Mouse (Mus musculus): ENCODE data around the gene Adamts16. TPM values are rescaled to one million over a fixed set of nuclear protein-coding genes. Genes with fewer than 3 reads are reported as not detected.

Adamts16 gene
- polyA plus RNA-seq, 1 experiment from 2014 or later, result 0.73 TPM

DNA sequence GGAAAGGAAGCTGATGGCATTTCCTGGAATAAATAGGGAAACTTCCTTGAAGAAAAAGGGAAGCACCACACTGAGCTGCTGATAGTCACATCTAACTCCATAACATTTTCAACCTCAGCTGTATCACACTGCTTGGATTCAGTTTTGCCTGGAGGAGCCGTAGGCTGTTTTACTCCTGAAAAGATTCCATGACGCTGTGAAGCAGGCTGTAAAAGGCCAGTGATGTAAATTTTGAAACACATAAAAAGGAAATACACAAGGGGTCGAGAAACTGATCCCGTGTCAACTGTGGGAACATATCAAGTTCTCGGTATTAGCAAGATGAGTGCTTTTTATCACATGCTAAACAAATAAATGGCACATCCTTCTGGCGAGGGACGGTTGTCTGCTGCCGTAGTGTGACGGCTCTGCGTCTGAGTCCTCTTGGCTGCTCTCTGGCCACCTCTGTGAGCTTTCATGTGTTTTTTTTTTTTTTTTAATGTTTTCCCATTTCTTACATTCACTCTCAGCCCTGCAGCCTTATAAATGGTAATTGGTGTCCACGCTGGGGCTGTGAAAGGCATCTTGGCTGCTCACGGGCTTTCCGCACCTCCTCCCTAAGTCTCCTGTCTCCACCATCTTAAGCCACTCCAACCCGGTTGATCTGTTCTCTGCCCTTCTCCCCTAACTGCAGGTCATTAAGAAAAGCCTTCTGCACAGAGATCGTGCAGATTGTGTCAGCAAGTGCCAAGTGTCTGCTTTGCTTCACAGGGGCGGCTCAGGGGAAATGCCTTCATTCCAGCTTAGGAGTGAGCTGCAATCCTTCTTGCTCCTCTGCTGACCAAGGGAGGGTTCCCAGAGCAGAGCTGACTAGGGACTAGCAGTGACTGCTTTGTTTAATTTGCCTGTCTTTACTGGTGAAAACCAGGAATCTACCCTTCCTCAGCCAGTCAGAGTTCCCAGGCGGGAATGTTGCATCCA is 101.0 kb downstream of the Adamts16 start:
- H3K27ac ChIP-seq (replicated peaks; ENCODE audit: low read depth, low read length), result no peak overlapping the region
- no peak overlapping the region for H3K9ac ChIP-seq (ENCODE audit: low read length)
- no peak overlapping the region for H3K4me3 ChIP-seq (ENCODE audit: low read depth, low read length)
- H3K4me2 ChIP-seq (ENCODE audit: low read depth, severe bottlenecking), result no peak overlapping the region
- 41% methylated on average over 17 of the region's 17 CpGs for WGBS
- no peaks in the 10 kb centered on the region for H3K27me3 ChIP-seq (ENCODE audit: control insufficient read depth, insufficient read depth, low read length)
- no peaks in the 10 kb centered on the region for H3K9me3 ChIP-seq (ENCODE audit: control insufficient read depth, low read length)
- ATAC-seq (ENCODE audit: insufficient number of reproducible peaks, low FRiP score, low TSS enrichment, low read depth) (no peak), DNase-seq (ENCODE audit: low spot score) (no peak)
- H3K4me1 ChIP-seq (ENCODE audit: control insufficient read depth, insufficient read depth, low read length), result no peaks in the 10 kb centered on the region
- H3K36me3 ChIP-seq (ENCODE audit: control insufficient read depth, insufficient read depth, low read length), result no peaks in the 10 kb centered on the region

DNA sequence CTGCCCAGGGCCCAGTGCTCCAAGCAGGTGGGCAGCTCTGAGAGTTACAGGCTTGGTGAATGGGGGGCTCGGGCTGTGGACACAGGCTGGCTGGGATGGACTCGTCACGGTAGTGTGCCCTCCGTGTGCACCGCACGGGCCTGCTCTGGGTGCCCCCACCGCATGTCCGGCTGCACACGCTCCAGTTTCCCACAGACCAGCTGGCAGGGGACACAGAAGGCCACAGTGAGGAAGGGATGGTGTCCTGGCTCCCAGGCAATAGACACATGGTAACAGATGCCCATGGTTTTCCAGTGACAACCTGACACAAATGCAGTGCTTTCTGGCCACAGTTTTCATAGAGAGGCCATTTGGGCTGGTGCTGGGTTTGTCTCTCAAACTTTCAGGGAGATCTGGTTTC is 102.8 kb downstream of the Adamts16 start:
- WGBS, result 92% methylated on average over 9 of the region's 9 CpGs

DNA sequence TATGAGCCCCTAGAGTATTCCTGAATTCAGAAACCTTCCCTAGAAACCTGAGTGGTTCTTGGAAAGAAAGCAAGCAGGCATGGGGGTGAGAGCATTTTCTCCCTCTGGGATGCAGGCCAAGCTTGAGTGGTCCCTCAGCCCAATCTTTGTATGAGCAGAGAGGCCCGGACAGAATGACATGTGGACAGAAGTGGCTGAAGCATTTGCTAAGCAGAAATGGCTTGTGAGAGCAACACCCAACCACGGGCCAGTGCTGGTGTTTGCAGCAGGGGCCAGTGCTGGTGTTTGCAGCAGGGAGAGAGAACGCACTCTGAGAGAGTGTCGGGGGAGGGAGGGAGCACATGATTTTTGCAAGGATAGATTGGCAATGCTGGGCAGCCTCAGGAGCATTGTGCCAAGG is 105.2 kb downstream of the Adamts16 start:
- H3K27me3 ChIP-seq (ENCODE audit: control insufficient read depth, insufficient read depth, low read length), result no peaks in the 10 kb centered on the region
- H3K4me3 ChIP-seq (ENCODE audit: low read depth, low read length), result no peak overlapping the region
- H3K27ac ChIP-seq (replicated peaks; ENCODE audit: low read depth, low read length), result no peak overlapping the region
- no peak overlapping the region for H3K9ac ChIP-seq (ENCODE audit: low read length)
- no peaks in the 10 kb centered on the region for H3K9me3 ChIP-seq (ENCODE audit: control insufficient read depth, low read length)
- H3K4me2 ChIP-seq (ENCODE audit: low read depth, severe bottlenecking), result no peak overlapping the region
- H3K36me3 ChIP-seq (ENCODE audit: control insufficient read depth, insufficient read depth, low read length), result no peaks in the 10 kb centered on the region
- no peaks in the 10 kb centered on the region for H3K4me1 ChIP-seq (ENCODE audit: control insufficient read depth, insufficient read depth, low read length)
- DNase-seq (ENCODE audit: low spot score), result no peak
- ATAC-seq (ENCODE audit: insufficient number of reproducible peaks, low FRiP score, low TSS enrichment, low read depth), result no peak
- 66% methylated on average over 4 of the region's 4 CpGs for WGBS

More for the DNA sequence above, 102.8 kb downstream of the Adamts16 start:
- DNase-seq (ENCODE audit: low spot score), result no peak
- ATAC-seq (ENCODE audit: insufficient number of reproducible peaks, low FRiP score, low TSS enrichment, low read depth), result no peak
- no peaks in the 10 kb centered on the region for H3K4me1 ChIP-seq (ENCODE audit: control insufficient read depth, insufficient read depth, low read length)
- H3K4me3 ChIP-seq (ENCODE audit: low read depth, low read length), result no peak overlapping the region
- no peaks in the 10 kb centered on the region for H3K36me3 ChIP-seq (ENCODE audit: control insufficient read depth, insufficient read depth, low read length)
- no peaks in the 10 kb centered on the region for H3K9me3 ChIP-seq (ENCODE audit: control insufficient read depth, low read length)
- no peak overlapping the region for H3K9ac ChIP-seq (ENCODE audit: low read length)
- H3K27ac ChIP-seq (replicated peaks; ENCODE audit: low read depth, low read length), result no peak overlapping the region
- no peak overlapping the region for H3K4me2 ChIP-seq (ENCODE audit: low read depth, severe bottlenecking)
- no peaks in the 10 kb centered on the region for H3K27me3 ChIP-seq (ENCODE audit: control insufficient read depth, insufficient read depth, low read length)

DNA sequence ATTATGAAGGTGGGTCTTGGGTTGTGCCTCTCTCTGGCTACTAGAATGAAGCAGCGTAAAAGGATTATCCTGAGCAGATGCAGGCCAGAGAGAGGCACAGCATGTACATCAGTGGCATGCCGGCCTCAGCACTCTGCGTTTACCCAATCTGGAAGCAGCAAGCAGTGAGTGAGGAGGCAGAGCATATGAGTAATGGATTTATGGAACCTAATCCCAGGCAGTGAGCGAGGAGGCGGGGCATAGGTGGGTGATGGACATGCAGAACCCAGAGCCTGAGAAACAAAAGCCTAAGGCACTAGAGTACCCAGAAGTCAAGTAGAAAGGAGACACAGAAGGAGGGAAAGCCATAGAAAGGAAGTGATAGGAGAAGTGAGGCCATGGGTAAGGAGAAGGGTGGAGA is 107.0 kb downstream of the Adamts16 start:
- DNase-seq (ENCODE audit: low spot score) (no peak), ATAC-seq (ENCODE audit: insufficient number of reproducible peaks, low FRiP score, low TSS enrichment, low read depth) (no peak)
- no peaks in the 10 kb centered on the region for H3K27me3 ChIP-seq (ENCODE audit: control insufficient read depth, insufficient read depth, low read length)
- H3K9ac ChIP-seq (ENCODE audit: low read length), result no peak overlapping the region
- no peak overlapping the region for H3K4me2 ChIP-seq (ENCODE audit: low read depth, severe bottlenecking)
- H3K36me3 ChIP-seq (ENCODE audit: control insufficient read depth, insufficient read depth, low read length), result no peaks in the 10 kb centered on the region
- H3K27ac ChIP-seq (replicated peaks; ENCODE audit: low read depth, low read length), result no peak overlapping the region
- H3K4me3 ChIP-seq (ENCODE audit: low read depth, low read length), result no peak overlapping the region
- H3K9me3 ChIP-seq (ENCODE audit: control insufficient read depth, low read length), result no peaks in the 10 kb centered on the region
- WGBS, result 73% methylated on average over 5 of the region's 5 CpGs
- no peaks in the 10 kb centered on the region for H3K4me1 ChIP-seq (ENCODE audit: control insufficient read depth, insufficient read depth, low read length)

DNA sequence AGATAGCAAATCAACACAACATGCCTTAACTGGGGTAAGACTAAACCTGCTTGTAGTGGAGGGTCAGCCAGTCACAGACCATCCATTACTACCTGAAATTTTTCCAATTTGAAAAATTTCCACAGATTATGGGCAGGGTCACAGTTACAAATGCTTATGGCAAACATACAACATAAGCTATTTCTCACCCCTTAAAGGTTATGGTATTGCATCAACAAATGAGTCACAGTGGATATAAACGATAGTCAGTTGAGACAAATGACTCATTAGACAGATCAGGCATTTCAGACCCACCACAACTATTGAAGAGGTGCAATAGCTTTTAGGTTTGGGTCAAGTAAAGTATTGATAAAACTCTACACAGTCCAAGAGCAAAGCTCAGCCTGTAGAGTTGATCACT is 107.7 kb downstream of the Adamts16 start:
- no peak overlapping the region for H3K27ac ChIP-seq (replicated peaks; ENCODE audit: low read depth, low read length)
- no peaks in the 10 kb centered on the region for H3K9me3 ChIP-seq (ENCODE audit: control insufficient read depth, low read length)
- H3K9ac ChIP-seq (ENCODE audit: low read length), result no peak overlapping the region
- 88% methylated on average over 1 of the region's 1 CpGs for WGBS
- H3K4me3 ChIP-seq (ENCODE audit: low read depth, low read length), result no peak overlapping the region
- no peak overlapping the region for H3K4me2 ChIP-seq (ENCODE audit: low read depth, severe bottlenecking)
- DNase-seq (ENCODE audit: low spot score) (no peak), ATAC-seq (ENCODE audit: insufficient number of reproducible peaks, low FRiP score, low TSS enrichment, low read depth) (no peak)
- H3K4me1 ChIP-seq (ENCODE audit: control insufficient read depth, insufficient read depth, low read length), result no peaks in the 10 kb centered on the region
- no peaks in the 10 kb centered on the region for H3K36me3 ChIP-seq (ENCODE audit: control insufficient read depth, insufficient read depth, low read length)
- H3K27me3 ChIP-seq (ENCODE audit: control insufficient read depth, insufficient read depth, low read length), result no peaks in the 10 kb centered on the region

DNA sequence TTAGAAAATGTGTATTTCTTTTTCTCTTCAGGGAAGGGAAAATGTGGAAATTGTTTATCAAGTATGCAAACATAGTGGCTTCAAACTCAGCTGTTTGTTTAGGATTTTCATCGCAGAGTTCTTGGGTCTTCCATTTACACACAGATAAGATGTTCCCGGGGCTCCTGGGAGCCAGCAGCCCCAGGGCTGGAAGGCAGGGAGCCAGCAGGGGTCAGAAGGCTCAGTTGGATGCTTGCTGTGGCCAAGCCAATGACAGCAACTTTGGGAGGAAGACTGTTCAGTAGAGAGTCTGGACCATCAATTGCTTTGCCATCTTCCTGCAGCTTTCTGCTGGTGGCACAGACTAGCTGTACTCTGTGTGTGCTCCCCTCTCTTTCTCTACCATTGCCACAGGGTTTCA is 108.4 kb downstream of the Adamts16 start:
- H3K4me2 ChIP-seq (ENCODE audit: low read depth, severe bottlenecking), result no peak overlapping the region
- no peak overlapping the region for H3K9ac ChIP-seq (ENCODE audit: low read length)
- DNase-seq (ENCODE audit: low spot score), result no peak
- ATAC-seq (ENCODE audit: insufficient number of reproducible peaks, low FRiP score, low TSS enrichment, low read depth), result no peak
- H3K36me3 ChIP-seq (ENCODE audit: control insufficient read depth, insufficient read depth, low read length), result no peaks in the 10 kb centered on the region
- H3K27ac ChIP-seq (replicated peaks; ENCODE audit: low read depth, low read length), result no peak overlapping the region
- WGBS, result 74% methylated on average over 2 of the region's 2 CpGs
- H3K4me1 ChIP-seq (ENCODE audit: control insufficient read depth, insufficient read depth, low read length), result no peaks in the 10 kb centered on the region
- H3K9me3 ChIP-seq (ENCODE audit: control insufficient read depth, low read length), result no peaks in the 10 kb centered on the region
- H3K4me3 ChIP-seq (ENCODE audit: low read depth, low read length), result no peak overlapping the region
- H3K27me3 ChIP-seq (ENCODE audit: control insufficient read depth, insufficient read depth, low read length), result no peaks in the 10 kb centered on the region

DNA sequence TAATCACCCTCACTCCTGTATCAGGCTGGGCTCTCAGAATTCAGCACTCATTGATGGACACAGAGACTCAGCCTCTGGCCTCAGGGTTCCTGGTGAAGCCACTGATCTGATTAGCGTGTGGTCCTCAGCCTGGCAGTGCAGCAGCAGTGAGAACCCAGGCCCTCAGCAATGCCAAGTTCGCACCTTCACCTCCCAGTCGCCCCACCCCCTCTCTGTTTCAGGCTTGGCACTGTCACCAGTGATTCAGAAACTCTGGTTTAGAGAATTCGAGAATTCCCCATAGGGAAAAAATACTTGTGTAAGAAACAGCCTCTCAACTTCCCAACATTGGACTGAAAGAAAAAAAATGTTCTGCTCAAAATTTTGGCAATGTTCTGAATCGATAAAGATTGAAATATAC is 108.8 kb downstream of the Adamts16 start:
- no peak overlapping the region for H3K4me2 ChIP-seq (ENCODE audit: low read depth, severe bottlenecking)
- no peaks in the 10 kb centered on the region for H3K36me3 ChIP-seq (ENCODE audit: control insufficient read depth, insufficient read depth, low read length)
- DNase-seq (ENCODE audit: low spot score) (no peak), ATAC-seq (ENCODE audit: insufficient number of reproducible peaks, low FRiP score, low TSS enrichment, low read depth) (no peak)
- no peak overlapping the region for H3K27ac ChIP-seq (replicated peaks; ENCODE audit: low read depth, low read length)
- no peak overlapping the region for H3K9ac ChIP-seq (ENCODE audit: low read length)
- H3K9me3 ChIP-seq (ENCODE audit: control insufficient read depth, low read length), result no peaks in the 10 kb centered on the region
- WGBS, result 74% methylated on average over 5 of the region's 5 CpGs
- H3K4me3 ChIP-seq (ENCODE audit: low read depth, low read length), result no peak overlapping the region
- no peaks in the 10 kb centered on the region for H3K27me3 ChIP-seq (ENCODE audit: control insufficient read depth, insufficient read depth, low read length)
- H3K4me1 ChIP-seq (ENCODE audit: control insufficient read depth, insufficient read depth, low read length), result no peaks in the 10 kb centered on the region

DNA sequence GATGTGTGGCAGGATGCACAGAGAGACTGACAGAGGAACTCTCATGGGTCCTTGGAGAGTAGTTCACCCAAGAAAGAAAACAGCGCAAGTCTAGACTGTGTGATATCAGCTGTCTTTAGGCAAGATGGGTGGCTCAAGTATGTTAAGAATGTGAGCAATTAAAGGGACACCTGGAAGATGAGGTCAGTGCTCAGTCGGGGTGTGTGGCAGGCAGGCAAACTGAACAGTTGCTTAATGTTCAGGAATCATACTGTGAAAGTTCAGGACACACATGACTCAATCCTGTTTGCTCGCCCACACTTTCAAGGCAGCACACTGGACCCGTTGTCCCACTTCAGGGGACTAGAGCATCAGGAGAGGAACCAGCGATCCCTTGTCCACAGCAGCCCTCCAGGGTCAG is 110.3 kb downstream of the Adamts16 start:
- no peak overlapping the region for H3K4me3 ChIP-seq (ENCODE audit: low read depth, low read length)
- WGBS, result 63% methylated on average over 5 of the region's 5 CpGs
- H3K27me3 ChIP-seq (ENCODE audit: control insufficient read depth, insufficient read depth, low read length), result no peaks in the 10 kb centered on the region
- ATAC-seq (ENCODE audit: insufficient number of reproducible peaks, low FRiP score, low TSS enrichment, low read depth), result no peak
- no peaks in the 10 kb centered on the region for H3K9me3 ChIP-seq (ENCODE audit: control insufficient read depth, low read length)
- H3K27ac ChIP-seq (replicated peaks; ENCODE audit: low read depth, low read length), result no peak overlapping the region
- DNase-seq (ENCODE audit: low spot score), result no peak
- H3K4me2 ChIP-seq (ENCODE audit: low read depth, severe bottlenecking), result no peak overlapping the region
- H3K4me1 ChIP-seq (ENCODE audit: control insufficient read depth, insufficient read depth, low read length), result no peaks in the 10 kb centered on the region
- no peak overlapping the region for H3K9ac ChIP-seq (ENCODE audit: low read length)
- H3K36me3 ChIP-seq (ENCODE audit: control insufficient read depth, insufficient read depth, low read length), result no peaks in the 10 kb centered on the region
